Comparison of ENCODE assay signal across 26 mouse cellular contexts in the genomic region with DNA sequence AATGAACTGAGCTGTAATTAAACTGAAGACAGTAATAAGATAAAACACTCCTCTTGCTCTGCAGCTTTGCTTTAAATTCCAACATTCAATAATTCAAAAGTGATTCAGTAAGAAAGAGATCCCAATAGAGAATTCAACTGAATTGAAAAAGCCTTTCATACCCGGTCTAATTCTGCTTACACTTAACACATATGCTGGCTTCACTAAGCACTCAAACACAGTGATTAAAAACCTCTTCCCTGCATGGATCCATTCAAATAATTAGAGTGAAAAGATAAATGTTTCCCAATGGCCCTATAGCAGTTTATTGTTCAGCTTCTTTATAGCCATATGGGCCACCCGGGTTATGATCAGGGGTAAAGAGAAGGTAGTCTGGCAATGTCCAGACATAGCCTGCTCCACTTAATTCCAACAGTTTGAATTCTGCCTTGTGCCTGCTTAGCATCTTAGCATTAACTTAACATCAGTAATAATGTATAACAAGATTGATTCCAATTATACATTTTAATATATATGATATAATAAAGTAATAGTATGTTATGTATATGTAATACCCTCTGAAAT.
A peak's percentile ranks its signal among the peaks of the same experiment; 100 is the strongest.
DNase-seq lines count a peak whose midpoint lies in the region; ATAC-seq lines count a peak whose summit lies in the region.
"Had no signal": no experiment of that assay in that cellular context is flagged by ENCODE, and none has a peak within 500 bp of the region (broad histone marks: within the 10 kb centered on the region; RNA-seq: fewer than 3 reads in every experiment).

No protein-coding gene starts in this region.

- no peak overlapping the region for H3K9ac ChIP-seq in hindbrain, embryonic 14.5 days
- no peak overlapping the region for H3K9ac ChIP-seq in hindbrain, embryonic 11.5 days (ENCODE audit: low read depth, low read length)
- H3K9ac ChIP-seq in neural tube, embryonic 12.5 days, result no peak overlapping the region
- H3K9ac ChIP-seq in neural tube, embryonic 13.5 days, result no peak overlapping the region
- H3K9ac ChIP-seq: embryonic facial prominence, embryonic 13.5 days; forebrain, postnatal 0 days had no signal

- H3K27ac ChIP-seq in hindbrain, embryonic 14.5 days, result no peak overlapping the region
- no peak overlapping the region for H3K27ac ChIP-seq in hindbrain, embryonic 11.5 days (ENCODE audit: low read depth, low read length)
- no peak overlapping the region for H3K27ac ChIP-seq in neural tube, embryonic 12.5 days
- no peak overlapping the region for H3K27ac ChIP-seq in neural tube, embryonic 13.5 days (replicated peaks)
- H3K27ac ChIP-seq: embryonic facial prominence, embryonic 10.5 days; embryonic facial prominence, embryonic 13.5 days; gastrocnemius, adult 2 months had no signal

- H3K27me3 ChIP-seq in hindbrain, embryonic 14.5 days (ENCODE audit: control insufficient read depth, insufficient read depth, low read length), result no peaks in the 10 kb centered on the region
- no peaks in the 10 kb centered on the region for H3K27me3 ChIP-seq in hindbrain, embryonic 11.5 days (ENCODE audit: control insufficient read depth, insufficient read depth, low read length)
- H3K27me3 ChIP-seq in neural tube, embryonic 12.5 days (replicated peaks), result no peaks in the 10 kb centered on the region
- H3K27me3 ChIP-seq in neural tube, embryonic 13.5 days, result no peaks in the 10 kb centered on the region
- H3K27me3 ChIP-seq: embryonic facial prominence, embryonic 13.5 days had no signal

- ATAC-seq in hindbrain, embryonic 14.5 days (ENCODE audit: low FRiP score), result peak; percentile 17; the same call in 1 of the 2 replicates
- no peak for ATAC-seq in hindbrain, embryonic 11.5 days (ENCODE audit: low FRiP score)
- peak; percentile 72 for ATAC-seq in neural tube, embryonic 12.5 days (ENCODE audit: low FRiP score, low read depth)
- peak; percentile 81 for ATAC-seq in neural tube, embryonic 13.5 days (ENCODE audit: low read depth)
- ATAC-seq: CD4-positive, CD25-positive, alpha-beta regulatory T cell, adult 4 months; forebrain, embryonic 14.5 days; forebrain, postnatal 0 days; inflammation-experienced regulatory T-cells, adult 6 months; intestine, embryonic 16.5 days had no signal

- no peak for DNase-seq in hindbrain, embryonic 14.5 days (ENCODE audit: low spot score)
- no peak for DNase-seq in hindbrain, embryonic 11.5 days (ENCODE audit: low spot score)
- no peak for DNase-seq in neural tube, embryonic 10.5 days (ENCODE audit: extremely low spot score, low spot score)
- no peak for DNase-seq in right cerebral cortex, postnatal 4 days
- DNase-seq in cerebellum, adult 9-10 months, result no peak
- DNase-seq: adrenal gland, adult 2 months; adrenal gland, postnatal 14 days; cerebellum, adult 11 months; cerebellum, adult 2 months; cerebellum, postnatal 10 days; cerebellum, postnatal 36 days; embryo, embryonic 11 days; forebrain, postnatal 0 days; gastrocnemius, adult 2 months; gastrocnemius, postnatal 14 days; heart, adult 11 months had no signal

- no peak overlapping the region for H3K4me2 ChIP-seq in hindbrain, embryonic 14.5 days (replicated peaks)
- no peak overlapping the region for H3K4me2 ChIP-seq in hindbrain, embryonic 11.5 days (replicated peaks; ENCODE audit: low read depth, low read length)
- no peak overlapping the region for H3K4me2 ChIP-seq in neural tube, embryonic 12.5 days (replicated peaks)
- H3K4me2 ChIP-seq in neural tube, embryonic 13.5 days, result no peak overlapping the region
- H3K4me2 ChIP-seq: embryonic facial prominence, embryonic 13.5 days; heart, embryonic 11.5 days had no signal

- H3K36me3 ChIP-seq in hindbrain, embryonic 14.5 days (replicated peaks; ENCODE audit: control insufficient read depth, insufficient read depth), result no peaks in the 10 kb centered on the region
- H3K36me3 ChIP-seq in hindbrain, embryonic 11.5 days (ENCODE audit: control insufficient read depth, insufficient read depth, low read length), result no peaks in the 10 kb centered on the region
- no peaks in the 10 kb centered on the region for H3K36me3 ChIP-seq in neural tube, embryonic 12.5 days
- H3K36me3 ChIP-seq in neural tube, embryonic 13.5 days, result no peaks in the 10 kb centered on the region
- H3K36me3 ChIP-seq: embryonic facial prominence, embryonic 10.5 days; embryonic facial prominence, embryonic 13.5 days had no signal

- H3K9me3 ChIP-seq in hindbrain, embryonic 14.5 days (ENCODE audit: control insufficient read depth, low read length), result no peaks in the 10 kb centered on the region
- H3K9me3 ChIP-seq in hindbrain, embryonic 11.5 days (ENCODE audit: control insufficient read depth, low read length), result no peaks in the 10 kb centered on the region
- no peaks in the 10 kb centered on the region for H3K9me3 ChIP-seq in neural tube, embryonic 12.5 days
- H3K9me3 ChIP-seq in neural tube, embryonic 13.5 days, result no peaks in the 10 kb centered on the region
- H3K9me3 ChIP-seq: embryonic facial prominence, embryonic 10.5 days; embryonic facial prominence, embryonic 13.5 days had no signal

- WGBS in hindbrain, embryonic 14.5 days, result 63% methylated on average over 2 of the region's 2 CpGs
- WGBS in hindbrain, embryonic 11.5 days, result 84% methylated on average over 2 of the region's 2 CpGs
- WGBS in neural tube, embryonic 12.5 days, result 60% methylated on average over 2 of the region's 2 CpGs
- WGBS in neural tube, embryonic 13.5 days, result 40% methylated on average over 2 of the region's 2 CpGs

- H3K4me1 ChIP-seq in hindbrain, embryonic 14.5 days (replicated peaks; ENCODE audit: control insufficient read depth, insufficient read depth, low read length), result no peaks in the 10 kb centered on the region
- no peaks in the 10 kb centered on the region for H3K4me1 ChIP-seq in hindbrain, embryonic 11.5 days (replicated peaks; ENCODE audit: control insufficient read depth, insufficient read depth, low read length)
- no peaks in the 10 kb centered on the region for H3K4me1 ChIP-seq in neural tube, embryonic 12.5 days
- H3K4me1 ChIP-seq in neural tube, embryonic 13.5 days (replicated peaks), result no peaks in the 10 kb centered on the region
- H3K4me1 ChIP-seq: embryonic facial prominence, embryonic 10.5 days; embryonic facial prominence, embryonic 13.5 days had no signal

- no peak overlapping the region for H3K4me3 ChIP-seq in hindbrain, embryonic 14.5 days (replicated peaks; ENCODE audit: low read length)
- no peak overlapping the region for H3K4me3 ChIP-seq in hindbrain, embryonic 11.5 days (ENCODE audit: low read depth, low read length)
- no peak overlapping the region for H3K4me3 ChIP-seq in neural tube, embryonic 12.5 days
- H3K4me3 ChIP-seq in neural tube, embryonic 13.5 days, result no peak overlapping the region
- H3K4me3 ChIP-seq: embryonic facial prominence, embryonic 10.5 days; embryonic facial prominence, embryonic 13.5 days; erythroblast, embryonic 14.5 days; gastrocnemius, adult 2 months had no signal
